Mouse (Mus musculus): ENCODE measurements around the gene Vil1.

Gene Vil1

GRCm38 (mm10) chr1:74387386-74387988 is 21.7 kb upstream of the Vil1 start:
- peak; percentile 53 for DNase-seq

- peak; percentile 48 for DNase-seq
These were observed 20.7 kb upstream of the Vil1 start for GRCm38 (mm10) chr1:74388398-74388920.

GRCm38 (mm10) chr1:74389831-74390286 is 19.3 kb upstream of the Vil1 start:
- peak; percentile 35 for DNase-seq

GRCm38 (mm10) chr1:74390287-74390906 is 18.8 kb upstream of the Vil1 start:
- DNase-seq = peak; percentile 69

GRCm38 (mm10) chr1:74390924-74391748 is 18.0 kb upstream of the Vil1 start, which contains the start of gene Ctdsp1:
Ctdsp1 (plus strand) TSS chr1:74391509.
- peak; percentile 96 for DNase-seq

- DNase-seq = peak; percentile 84
These were observed 17.2 kb upstream of the Vil1 start for GRCm38 (mm10) chr1:74391844-74392441.

GRCm38 (mm10) chr1:74392446-74392994 is 16.7 kb upstream of the Vil1 start:
- peak; percentile 55 for DNase-seq

- peak; percentile 65 for DNase-seq
These were observed 16.2 kb upstream of the Vil1 start for GRCm38 (mm10) chr1:74393010-74393409.

GRCm38 (mm10) chr1:74393697-74394096 is 15.5 kb upstream of the Vil1 start:
- peak; percentile 57 for DNase-seq

GRCm38 (mm10) chr1:74394311-74394710 is 14.9 kb upstream of the Vil1 start:
- DNase-seq = peak; percentile 40

- peak; percentile 42 for DNase-seq
These were observed 14.3 kb upstream of the Vil1 start for GRCm38 (mm10) chr1:74394858-74395257.

- DNase-seq = peak; percentile 39
These were observed 13.9 kb upstream of the Vil1 start for GRCm38 (mm10) chr1:74395290-74395689.

GRCm38 (mm10) chr1:74396456-74397222 is 12.5 kb upstream of the Vil1 start:
- DNase-seq = peak; percentile 59

- DNase-seq = peak; percentile 97
These were observed 11.8 kb upstream of the Vil1 start for GRCm38 (mm10) chr1:74397268-74397918.

- peak; percentile 77 for DNase-seq
These were observed 11.2 kb upstream of the Vil1 start for GRCm38 (mm10) chr1:74397919-74398451.

GRCm38 (mm10) chr1:74400531-74400930 is 8.6 kb upstream of the Vil1 start:
- no peak for DNase-seq

GRCm38 (mm10) chr1:74401015-74401702 is 8.0 kb upstream of the Vil1 start:
- DNase-seq = no peak

- no peak for DNase-seq
These were observed 5.0 kb upstream of the Vil1 start for GRCm38 (mm10) chr1:74404206-74404605.

GRCm38 (mm10) chr1:74411753-74412325 is 2.7 kb downstream of the Vil1 start:
- no peak for DNase-seq

- DNase-seq = no peak
These were observed 3.5 kb downstream of the Vil1 start for GRCm38 (mm10) chr1:74412711-74413110.

All from cerebellum, adult 11-12 months (tissue).